Mouse (Mus musculus): ENCODE data around the gene Rbfox3. TPM values are rescaled to one million over a fixed set of nuclear protein-coding genes. Genes with fewer than 3 reads are reported as not detected.

The Rbfox3 gene
- polyA plus RNA-seq, 1 experiment from 2014 or later = 0.69 TPM

GRCm38 (mm10) chr11:118574418-118574817 lies 337.0 kb downstream of the Rbfox3 start:
- H3K27me3 ChIP-seq (ENCODE audit: control insufficient read depth, insufficient read depth, low read length) = peaks cover 71% of the 10 kb centered on the region
- H3K4me1 ChIP-seq (ENCODE audit: control insufficient read depth, insufficient read depth, low read length) = peaks cover 3% of the 10 kb centered on the region; the same call in 1 of the 2 replicates
- no peak overlapping the region for H3K9ac ChIP-seq (ENCODE audit: low read depth, low read length)
- H3K9me3 ChIP-seq (replicated peaks; ENCODE audit: control insufficient read depth, low read length) = no peaks in the 10 kb centered on the region
- H3K4me3 ChIP-seq (ENCODE audit: low read depth, low read length) = no peak overlapping the region
- no peak for ATAC-seq (replicated peaks; ENCODE audit: insufficient number of reproducible peaks, low FRiP score, low TSS enrichment)
- no peak overlapping the region for H3K27ac ChIP-seq (ENCODE audit: low read depth, low read length)
- no peak overlapping the region for H3K4me2 ChIP-seq
- WGBS (ENCODE audit: insufficient replicate concordance) = 70% methylated on average over 5 of the region's 5 CpGs
- H3K36me3 ChIP-seq (ENCODE audit: control insufficient read depth, insufficient read depth, low read length) = no peaks in the 10 kb centered on the region

- H3K27ac ChIP-seq (ENCODE audit: low read depth, low read length) = no peak overlapping the region
- peaks cover 80% of the 10 kb centered on the region for H3K27me3 ChIP-seq (ENCODE audit: control insufficient read depth, insufficient read depth, low read length)
- no peak for ATAC-seq (replicated peaks; ENCODE audit: insufficient number of reproducible peaks, low FRiP score, low TSS enrichment)
- no peaks in the 10 kb centered on the region for H3K36me3 ChIP-seq (ENCODE audit: control insufficient read depth, insufficient read depth, low read length)
- no peak overlapping the region for H3K4me3 ChIP-seq (ENCODE audit: low read depth, low read length)
- H3K4me2 ChIP-seq = no peak overlapping the region
- 0% methylated on average over 3 of the region's 3 CpGs for WGBS (ENCODE audit: insufficient replicate concordance)
- H3K9me3 ChIP-seq (replicated peaks; ENCODE audit: control insufficient read depth, low read length) = no peaks in the 10 kb centered on the region
- no peak overlapping the region for H3K9ac ChIP-seq (ENCODE audit: low read depth, low read length)
- peaks cover 3% of the 10 kb centered on the region; the same call in 1 of the 2 replicates for H3K4me1 ChIP-seq (ENCODE audit: control insufficient read depth, insufficient read depth, low read length)
Measured at GRCm38 (mm10) chr11:118573569-118573968, 337.8 kb downstream of the Rbfox3 start.

DNA sequence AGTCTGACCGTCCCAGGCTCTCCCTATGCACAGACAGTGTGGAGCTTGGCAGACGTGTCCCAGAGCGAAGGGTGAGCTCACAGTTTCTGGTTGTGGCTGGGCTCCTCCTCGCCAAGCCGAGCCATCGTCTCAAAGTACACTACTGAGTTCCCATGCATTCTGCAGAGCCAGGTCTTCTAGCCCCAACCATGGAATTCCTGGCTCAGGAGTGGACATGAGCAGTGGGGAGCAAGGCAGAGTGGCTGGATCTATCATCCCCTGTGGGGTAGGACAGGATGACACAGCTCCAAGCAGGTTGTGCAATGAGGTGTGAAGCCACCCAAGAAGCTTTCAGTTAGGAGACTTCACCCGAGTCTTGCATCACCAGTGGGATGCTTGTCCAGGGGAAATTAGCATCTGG lies 338.4 kb downstream of the Rbfox3 start:
- no peak overlapping the region for H3K9ac ChIP-seq (ENCODE audit: low read depth, low read length)
- ATAC-seq (replicated peaks; ENCODE audit: insufficient number of reproducible peaks, low FRiP score, low TSS enrichment) = no peak
- H3K9me3 ChIP-seq (replicated peaks; ENCODE audit: control insufficient read depth, low read length) = no peaks in the 10 kb centered on the region
- no peak overlapping the region for H3K27ac ChIP-seq (ENCODE audit: low read depth, low read length)
- no peak overlapping the region for H3K4me2 ChIP-seq
- no peaks in the 10 kb centered on the region for H3K36me3 ChIP-seq (ENCODE audit: control insufficient read depth, insufficient read depth, low read length)
- WGBS (ENCODE audit: insufficient replicate concordance) = 62% methylated on average over 7 of the region's 7 CpGs
- H3K27me3 ChIP-seq (ENCODE audit: control insufficient read depth, insufficient read depth, low read length) = peaks cover 85% of the 10 kb centered on the region
- H3K4me1 ChIP-seq (ENCODE audit: control insufficient read depth, insufficient read depth, low read length) = peaks cover 3% of the 10 kb centered on the region; the same call in 1 of the 2 replicates
- no peak overlapping the region for H3K4me3 ChIP-seq (ENCODE audit: low read depth, low read length)

DNA sequence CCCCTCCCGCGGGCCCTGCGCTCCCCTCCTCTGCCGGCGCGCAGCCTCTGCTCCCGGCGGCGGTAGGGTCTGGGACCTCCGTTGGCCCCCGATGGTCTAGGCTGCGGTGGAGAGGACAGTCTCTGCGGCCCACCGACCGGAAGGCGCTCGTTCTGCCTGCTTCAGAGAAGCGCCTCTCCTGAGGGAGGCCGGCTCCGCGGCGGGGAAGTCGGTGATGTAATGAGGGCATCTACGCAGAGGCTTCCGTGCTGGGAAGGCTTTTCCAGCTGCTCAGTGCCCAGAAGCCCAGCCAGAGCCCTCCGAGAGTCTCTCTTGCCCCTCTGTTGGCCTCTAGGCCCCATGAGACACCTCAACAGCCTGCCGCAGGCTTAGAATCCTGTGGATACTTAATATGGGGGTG lies 341.2 kb downstream of the Rbfox3 start:
- H3K27ac ChIP-seq (ENCODE audit: low read depth, low read length) = no peak overlapping the region
- no peak for ATAC-seq (replicated peaks; ENCODE audit: insufficient number of reproducible peaks, low FRiP score, low TSS enrichment)
- H3K4me3 ChIP-seq (ENCODE audit: low read depth, low read length) = no peak overlapping the region
- H3K9ac ChIP-seq (ENCODE audit: low read depth, low read length) = no peak overlapping the region
- peaks cover 3% of the 10 kb centered on the region; the same call in 1 of the 2 replicates for H3K4me1 ChIP-seq (ENCODE audit: control insufficient read depth, insufficient read depth, low read length)
- no peaks in the 10 kb centered on the region for H3K9me3 ChIP-seq (replicated peaks; ENCODE audit: control insufficient read depth, low read length)
- peaks cover 90% of the 10 kb centered on the region for H3K27me3 ChIP-seq (ENCODE audit: control insufficient read depth, insufficient read depth, low read length)
- H3K4me2 ChIP-seq = no peak overlapping the region
- H3K36me3 ChIP-seq (ENCODE audit: control insufficient read depth, insufficient read depth, low read length) = no peaks in the 10 kb centered on the region
- WGBS (ENCODE audit: insufficient replicate concordance) = under 1% methylated on average over 27 of the region's 27 CpGs

- peak overlapping the region; percentile 21; the same call in 1 of the 2 replicates for H3K4me3 ChIP-seq (ENCODE audit: low read depth, low read length)
- H3K36me3 ChIP-seq (ENCODE audit: control insufficient read depth, insufficient read depth, low read length) = no peaks in the 10 kb centered on the region
- H3K27me3 ChIP-seq (ENCODE audit: control insufficient read depth, insufficient read depth, low read length) = peaks cover 87% of the 10 kb centered on the region
- WGBS (ENCODE audit: insufficient replicate concordance) = under 1% methylated on average over 32 of the region's 51 CpGs
- no peaks in the 10 kb centered on the region for H3K9me3 ChIP-seq (replicated peaks; ENCODE audit: control insufficient read depth, low read length)
- peaks cover 3% of the 10 kb centered on the region; the same call in 1 of the 2 replicates for H3K4me1 ChIP-seq (ENCODE audit: control insufficient read depth, insufficient read depth, low read length)
- H3K9ac ChIP-seq (ENCODE audit: low read depth, low read length) = no peak overlapping the region
- H3K4me2 ChIP-seq = peak overlapping the region; percentile 43
- no peak overlapping the region for H3K27ac ChIP-seq (ENCODE audit: low read depth, low read length)
- no peak for ATAC-seq (replicated peaks; ENCODE audit: insufficient number of reproducible peaks, low FRiP score, low TSS enrichment)
Measured at GRCm38 (mm10) chr11:118569571-118570062, 341.8 kb downstream of the Rbfox3 start.

DNA sequence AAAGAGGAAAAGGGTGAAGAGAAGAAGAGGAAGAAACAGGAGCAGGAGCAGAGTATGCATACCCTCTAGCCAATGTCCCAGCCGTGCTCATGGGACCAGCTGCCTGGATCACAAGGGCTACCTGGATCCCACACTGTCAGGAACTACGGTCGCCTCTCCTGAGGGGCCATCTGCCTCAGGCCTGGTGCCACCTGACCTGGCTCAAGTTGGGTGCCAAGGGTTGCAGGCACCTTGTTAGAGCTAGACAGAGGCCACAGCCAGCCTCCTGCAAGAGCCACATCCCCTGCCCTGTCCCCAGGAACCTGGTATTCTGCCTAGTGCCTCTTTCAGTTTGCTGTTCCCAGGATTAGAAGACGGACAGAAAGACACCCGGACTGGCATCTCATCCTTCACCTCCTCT lies 347.5 kb downstream of the Rbfox3 start:
- H3K36me3 ChIP-seq (ENCODE audit: control insufficient read depth, insufficient read depth, low read length) = no peaks in the 10 kb centered on the region
- H3K4me2 ChIP-seq = no peak overlapping the region
- H3K9ac ChIP-seq (ENCODE audit: low read depth, low read length) = no peak overlapping the region
- no peaks in the 10 kb centered on the region for H3K9me3 ChIP-seq (replicated peaks; ENCODE audit: control insufficient read depth, low read length)
- H3K27ac ChIP-seq (ENCODE audit: low read depth, low read length) = no peak overlapping the region
- H3K27me3 ChIP-seq (ENCODE audit: control insufficient read depth, insufficient read depth, low read length) = peaks cover 35% of the 10 kb centered on the region
- WGBS (ENCODE audit: insufficient replicate concordance) = 70% methylated on average over 5 of the region's 5 CpGs
- no peak overlapping the region for H3K4me3 ChIP-seq (ENCODE audit: low read depth, low read length)
- no peaks in the 10 kb centered on the region for H3K4me1 ChIP-seq (ENCODE audit: control insufficient read depth, insufficient read depth, low read length)
- ATAC-seq (replicated peaks; ENCODE audit: insufficient number of reproducible peaks, low FRiP score, low TSS enrichment) = no peak

- no peak for ATAC-seq (replicated peaks; ENCODE audit: insufficient number of reproducible peaks, low FRiP score, low TSS enrichment)
- H3K27ac ChIP-seq (ENCODE audit: low read depth, low read length) = no peak overlapping the region
- H3K9ac ChIP-seq (ENCODE audit: low read depth, low read length) = no peak overlapping the region
- 71% methylated on average over 4 of the region's 4 CpGs for WGBS (ENCODE audit: insufficient replicate concordance)
- H3K4me3 ChIP-seq (ENCODE audit: low read depth, low read length) = no peak overlapping the region
- H3K27me3 ChIP-seq (ENCODE audit: control insufficient read depth, insufficient read depth, low read length) = peaks cover 25% of the 10 kb centered on the region
- no peak overlapping the region for H3K4me2 ChIP-seq
- no peaks in the 10 kb centered on the region for H3K36me3 ChIP-seq (ENCODE audit: control insufficient read depth, insufficient read depth, low read length)
- H3K4me1 ChIP-seq (ENCODE audit: control insufficient read depth, insufficient read depth, low read length) = no peaks in the 10 kb centered on the region
- H3K9me3 ChIP-seq (replicated peaks; ENCODE audit: control insufficient read depth, low read length) = no peaks in the 10 kb centered on the region
Measured at GRCm38 (mm10) chr11:118562847-118563246, 348.6 kb downstream of the Rbfox3 start.

DNA sequence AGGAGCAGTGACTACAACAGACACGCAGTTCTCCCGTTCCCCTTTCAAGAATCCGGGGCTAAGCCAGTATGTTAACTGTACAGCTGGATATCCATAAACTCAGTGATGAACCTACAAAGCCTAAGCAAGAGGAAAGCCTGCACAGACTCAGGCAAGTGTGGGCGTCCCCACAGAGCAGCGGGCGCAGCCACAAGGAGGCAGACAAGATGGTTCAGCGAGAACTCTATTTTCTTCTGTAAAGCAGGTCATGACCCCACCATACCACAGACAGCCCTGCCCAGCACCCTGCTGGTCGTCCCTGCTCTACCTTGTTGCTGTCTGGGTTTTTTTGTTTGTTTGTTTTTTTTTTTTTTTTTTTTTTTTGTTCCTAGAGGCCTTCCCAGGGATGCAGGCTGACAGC lies 353.2 kb downstream of the Rbfox3 start:
- no peak overlapping the region for H3K4me2 ChIP-seq
- H3K9me3 ChIP-seq (replicated peaks; ENCODE audit: control insufficient read depth, low read length) = no peaks in the 10 kb centered on the region
- no peak for ATAC-seq (replicated peaks; ENCODE audit: insufficient number of reproducible peaks, low FRiP score, low TSS enrichment)
- H3K4me3 ChIP-seq (ENCODE audit: low read depth, low read length) = no peak overlapping the region
- H3K9ac ChIP-seq (ENCODE audit: low read depth, low read length) = no peak overlapping the region
- 59% methylated on average over 8 of the region's 8 CpGs for WGBS (ENCODE audit: insufficient replicate concordance)
- peaks cover 22% of the 10 kb centered on the region for H3K27me3 ChIP-seq (ENCODE audit: control insufficient read depth, insufficient read depth, low read length)
- H3K4me1 ChIP-seq (ENCODE audit: control insufficient read depth, insufficient read depth, low read length) = no peaks in the 10 kb centered on the region
- H3K27ac ChIP-seq (ENCODE audit: low read depth, low read length) = no peak overlapping the region
- H3K36me3 ChIP-seq (ENCODE audit: control insufficient read depth, insufficient read depth, low read length) = no peaks in the 10 kb centered on the region

- H3K27me3 ChIP-seq (ENCODE audit: control insufficient read depth, insufficient read depth, low read length) = peaks cover 39% of the 10 kb centered on the region
- H3K27ac ChIP-seq (ENCODE audit: low read depth, low read length) = no peak overlapping the region
- 51% methylated on average over 5 of the region's 5 CpGs for WGBS (ENCODE audit: insufficient replicate concordance)
- no peak overlapping the region for H3K4me2 ChIP-seq
- no peak overlapping the region for H3K4me3 ChIP-seq (ENCODE audit: low read depth, low read length)
- H3K36me3 ChIP-seq (ENCODE audit: control insufficient read depth, insufficient read depth, low read length) = no peaks in the 10 kb centered on the region
- H3K9ac ChIP-seq (ENCODE audit: low read depth, low read length) = no peak overlapping the region
- no peak for ATAC-seq (replicated peaks; ENCODE audit: insufficient number of reproducible peaks, low FRiP score, low TSS enrichment)
- no peaks in the 10 kb centered on the region for H3K9me3 ChIP-seq (replicated peaks; ENCODE audit: control insufficient read depth, low read length)
- H3K4me1 ChIP-seq (ENCODE audit: control insufficient read depth, insufficient read depth, low read length) = no peaks in the 10 kb centered on the region
Measured at GRCm38 (mm10) chr11:118555631-118556030, 355.8 kb downstream of the Rbfox3 start.
